Mouse (Mus musculus): ENCODE data around the gene Stap2. TPM values are rescaled to one million over a fixed set of nuclear protein-coding genes. Genes with fewer than 3 reads are reported as not detected.
A peak's percentile ranks its signal among the peaks of the same experiment; 100 is the strongest.

Stap2 gene
- total RNA-seq, 2 experiments from 2014 or later, result 15.9 to 17.9 TPM

- DNase-seq, result no peak
- intact Hi-C loops (cut with DNase I), result no loop called here
These were observed 40.9 kb downstream of the Stap2 start for GRCm38 (mm10) chr17:55964496-55964895.

GRCm38 (mm10) chr17:55963171-55963570, 42.2 kb downstream of the Stap2 start:
- intact Hi-C loops (cut with DNase I), result no loop called here
- DNase-seq, result no peak

GRCm38 (mm10) chr17:55961631-55962030, 43.8 kb downstream of the Stap2 start:
- DNase-seq, result no peak

GRCm38 (mm10) chr17:55960791-55961190, 44.6 kb downstream of the Stap2 start:
- intact Hi-C loops (cut with DNase I), result no loop called here
- no peak for DNase-seq

More at GRCm38 (mm10) chr17:55961631-55962030, 43.8 kb downstream of the Stap2 start:
- intact Hi-C loops (cut with DNase I), result no loop called here

- intact Hi-C loops (cut with DNase I), result loop anchor here (10.0 kb wide), 2 partner anchors 255 to 295 kb away; partner anchors contain the start of gene Fem1a
These were observed 45.2 kb downstream of the Stap2 start for GRCm38 (mm10) chr17:55959946-55960740.

GRCm38 (mm10) chr17:55958918-55959728, 46.3 kb downstream of the Stap2 start, which contains the start of gene Yju2:
Gene Yju2 (plus strand): TSS chr17:55959099.
- intact Hi-C loops (cut with DNase I), result loop anchor here (10.0 kb wide), 2 partner anchors 254 to 296 kb away; partner anchors contain the start of gene Fem1a
- peak; percentile 91 to 94 for DNase-seq

More at GRCm38 (mm10) chr17:55959946-55960740, 45.2 kb downstream of the Stap2 start:
- DNase-seq, result no peak

GRCm38 (mm10) chr17:55958584-55958886, 46.8 kb downstream of the Stap2 start:
- no peak for DNase-seq
- intact Hi-C loops (cut with DNase I), result loop anchor here (10.0 kb wide), 2 partner anchors 254 to 296 kb away; partner anchors contain the start of gene Fem1a

- intact Hi-C loops (cut with DNase I), result loop anchor here (2.0 to 10.0 kb wide), 3 partner anchors 53 to 297 kb away; partner anchors contain the start of gene Fem1a
- no peak for DNase-seq
These were observed 47.4 kb downstream of the Stap2 start for GRCm38 (mm10) chr17:55957726-55958583.

GRCm38 (mm10) chr17:55957168-55957567, 48.2 kb downstream of the Stap2 start:
- peak; percentile 72 to 83 for DNase-seq
- intact Hi-C loops (cut with DNase I), result loop anchor here (2.0 to 10.0 kb wide), 3 partner anchors 54 to 298 kb away; partner anchors contain the start of gene Fem1a

- no peak for DNase-seq
- intact Hi-C loops (cut with DNase I), result loop anchor here (2.0 to 10.0 kb wide), 3 partner anchors 54 to 298 kb away; partner anchors contain the start of gene Fem1a
These were observed 48.8 kb downstream of the Stap2 start for GRCm38 (mm10) chr17:55956591-55956990.

GRCm38 (mm10) chr17:55956129-55956528, 49.3 kb downstream of the Stap2 start:
- intact Hi-C loops (cut with DNase I), result loop anchor here (2.0 to 10.0 kb wide), 3 partner anchors 55 to 299 kb away; partner anchors contain the start of gene Fem1a
- peak; percentile 38 to 57 for DNase-seq

- no peak for DNase-seq
- intact Hi-C loops (cut with DNase I), result loop anchor here (10.0 kb wide), 2 partner anchors 249 to 301 kb away; partner anchors contain the start of gene Fem1a
These were observed 51.2 kb downstream of the Stap2 start for GRCm38 (mm10) chr17:55954229-55954628.

GRCm38 (mm10) chr17:55953751-55954150, 51.6 kb downstream of the Stap2 start:
- intact Hi-C loops (cut with DNase I), result loop anchor here (10.0 kb wide), 2 partner anchors 249 to 301 kb away; partner anchors contain the start of gene Fem1a
- no peak for DNase-seq

- intact Hi-C loops (cut with DNase I), result loop anchor here (10.0 kb wide), 2 partner anchors 248 to 302 kb away; partner anchors contain the start of gene Fem1a
These were observed 52.8 kb downstream of the Stap2 start, which contains the start of gene Ebi3 for GRCm38 (mm10) chr17:55952447-55953027. Gene Ebi3 (plus strand): TSS chr17:55952640.

GRCm38 (mm10) chr17:55952041-55952440, 53.3 kb downstream of the Stap2 start:
- DNase-seq, result no peak
- intact Hi-C loops (cut with DNase I), result loop anchor here (10.0 kb wide), 2 partner anchors 247 to 303 kb away; partner anchors contain the start of gene Fem1a

More at GRCm38 (mm10) chr17:55952447-55953027, 52.8 kb downstream of the Stap2 start, which contains the start of gene Ebi3:
- no peak for DNase-seq

- DNase-seq, result no peak
- intact Hi-C loops (cut with DNase I), result loop anchor here (10.0 kb wide), 2 partner anchors 246 to 304 kb away; partner anchors contain the start of gene Fem1a
These were observed 54.8 kb downstream of the Stap2 start for GRCm38 (mm10) chr17:55950601-55951000.

GRCm38 (mm10) chr17:55949400-55949799, 56.0 kb downstream of the Stap2 start, which contains the start of gene Zfp119b:
Gene Zfp119b (minus strand): TSS chr17:55949500.
- DNase-seq, result no peak
- intact Hi-C loops (cut with DNase I), result no loop called here

- intact Hi-C loops (cut with DNase I), result no loop called here
- DNase-seq, result no peak
These were observed 56.7 kb downstream of the Stap2 start for GRCm38 (mm10) chr17:55948647-55949046.

All from heart, postnatal 14 days (tissue).